Mouse (Mus musculus): ENCODE results near the gene Ebf1. TPM values are rescaled to one million over a fixed set of nuclear protein-coding genes. Genes with fewer than 3 reads are reported as not detected.

The Ebf1 gene
- total and polyA plus RNA-seq, 3 experiments = 0.04 TPM; not detected in 2

- Histone ChIP-seq H3K36me3 (ENCODE audit: control insufficient read depth in 1 of 2, insufficient read depth in 2 of 2, low read length in 2 of 2) (no peaks in the 10 kb centered on the region), H3K27ac (ENCODE audit: control insufficient read depth, low read depth, low read length) (no peak overlapping the region), H3K9me3 (replicated peaks; ENCODE audit: insufficient read depth, low read length) (no peaks in the 10 kb centered on the region), H3K4me3 (ENCODE audit: control insufficient read depth in 1 of 2, insufficient read depth in 1 of 2, low read depth in 2 of 2, low read length in 2 of 2) (no peak overlapping the region), H3K79me2 (ENCODE audit: control insufficient read depth, insufficient read depth, low read length, poor library complexity) (no peaks in the 10 kb centered on the region), H3K4me1 (ENCODE audit: control insufficient read depth in 1 of 2, insufficient read depth in 2 of 2, low read length in 2 of 2) (no peaks in the 10 kb centered on the region), H3K27me3 (ENCODE audit: control insufficient read depth in 1 of 2, insufficient read depth in 2 of 2, low read length in 2 of 2) (no peaks in the 10 kb centered on the region), H3K9ac (ENCODE audit: control insufficient read depth, low read depth, low read length, poor library complexity, severe bottlenecking) (no peak overlapping the region)
- DNase-seq (ENCODE audit: low read depth, low spot score) = no peak
- TF ChIP-seq EP300 (IDR thresholded peaks at IDR 0.05; ENCODE audit: low read depth in 1 of 2, low read length in 2 of 2) = no peak
- TF ChIP-seq MYB (IDR thresholded peaks at IDR 0.05; ENCODE audit: low read depth, low read length) = no peak
- TF ChIP-seq TAL1 (IDR thresholded peaks at IDR 0.05; ENCODE audit: low read length) = no peak
- TF ChIP-seq MAX (IDR thresholded peaks at IDR 0.05; ENCODE audit: low read length) = no peak
- no peak for TF ChIP-seq ZKSCAN1 (IDR thresholded peaks at IDR 0.05; ENCODE audit: low read depth, low read length)
- TF ChIP-seq HCFC1 (IDR thresholded peaks at IDR 0.05; ENCODE audit: low read depth, low read length) = no peak
- no peak for TF ChIP-seq MYC (IDR thresholded peaks at IDR 0.05; ENCODE audit: low read depth, low read length)
- TF ChIP-seq USF1 (IDR thresholded peaks at IDR 0.05; ENCODE audit: low read depth, low read length) = no peak
- TF ChIP-seq MAZ (IDR thresholded peaks at IDR 0.05; ENCODE audit: low read depth, low read length) = no peak
- no peak for TF ChIP-seq MAFK (IDR thresholded peaks at IDR 0.05; ENCODE audit: borderline replicate concordance, low read depth, low read length)
- TF ChIP-seq RAD21 (IDR thresholded peaks at IDR 0.05; ENCODE audit: low read depth, low read length) = no peak
- no peak for TF ChIP-seq USF2 (IDR thresholded peaks at IDR 0.05; ENCODE audit: borderline replicate concordance in 1 of 2, insufficient read depth in 1 of 2, low read depth in 1 of 2, low read length in 2 of 2)
- TF ChIP-seq KAT2A (conservative IDR thresholded peaks at IDR 0.05; ENCODE audit: low read depth, low read length) = no peak
- TF ChIP-seq POLR2AphosphoS5 (IDR thresholded peaks at IDR 0.05; ENCODE audit: borderline replicate concordance, low read depth, low read length) = no peak
- TF ChIP-seq ETS1 (IDR thresholded peaks at IDR 0.05; ENCODE audit: low read depth, low read length) = no peak
- no peak for TF ChIP-seq E2F4 (IDR thresholded peaks at IDR 0.05; ENCODE audit: borderline replicate concordance, low read depth, low read length)
- TF ChIP-seq ZNF384 (IDR thresholded peaks at IDR 0.05; ENCODE audit: low read depth, low read length) = no peak
- no peak for TF ChIP-seq NELFE (IDR thresholded peaks at IDR 0.05; ENCODE audit: low read depth, low read length)
- TF ChIP-seq ELF1 (IDR thresholded peaks at IDR 0.05; ENCODE audit: low read depth, low read length) = no peak
Measured at GRCm38 (mm10) chr11:44904121-44904520, 287.0 kb downstream of the Ebf1 start.

GRCm38 (mm10) chr11:44906456-44906855, 289.3 kb downstream of the Ebf1 start:
- H3K4me1 ChIP-seq (ENCODE audit: control insufficient read depth in 1 of 2, insufficient read depth in 2 of 2, low read length in 2 of 2) = no peaks in the 10 kb centered on the region
- TF ChIP-seq POLR2A (IDR thresholded peaks at IDR 0.05; ENCODE audit: control insufficient read depth in 1 of 2, insufficient read depth in 1 of 2, low read depth in 1 of 2, low read length in 2 of 2, poor library complexity in 1 of 2) (no peak), TBP (IDR thresholded peaks at IDR 0.05; ENCODE audit: low read depth, low read length) (no peak), GABPA (IDR thresholded peaks at IDR 0.05; ENCODE audit: low read depth, low read length) (no peak), E2F4 (IDR thresholded peaks at IDR 0.05; ENCODE audit: borderline replicate concordance, low read depth, low read length) (no peak), ELF1 (IDR thresholded peaks at IDR 0.05; ENCODE audit: low read depth, low read length) (no peak), MYC (IDR thresholded peaks at IDR 0.05; ENCODE audit: low read depth, low read length) (no peak), MYB (IDR thresholded peaks at IDR 0.05; ENCODE audit: low read depth, low read length) (no peak), RCOR1 (IDR thresholded peaks at IDR 0.05; ENCODE audit: low read depth, low read length) (no peak), USF2 (IDR thresholded peaks at IDR 0.05; ENCODE audit: borderline replicate concordance in 1 of 2, insufficient read depth in 1 of 2, low read depth in 1 of 2, low read length in 2 of 2) (no peak), POLR2AphosphoS2 (IDR thresholded peaks at IDR 0.05; ENCODE audit: low read length) (no peak), CTCF (IDR thresholded peaks at IDR 0.05 in 2 of 3, conservative IDR thresholded peaks at IDR 0.05 in 1 of 3; ENCODE audit: control insufficient read depth in 1 of 3, insufficient read depth in 1 of 3, low read depth in 2 of 3, low read length in 3 of 3, poor library complexity in 1 of 3, severe bottlenecking in 1 of 3) (no peak), TAL1 (IDR thresholded peaks at IDR 0.05; ENCODE audit: low read length) (no peak), USF1 (IDR thresholded peaks at IDR 0.05; ENCODE audit: low read depth, low read length) (no peak), CHD1 (IDR thresholded peaks at IDR 0.05; ENCODE audit: low read depth, low read length) (no peak), MAX (IDR thresholded peaks at IDR 0.05; ENCODE audit: low read length) (no peak)

More at GRCm38 (mm10) chr11:44906456-44906855, 289.3 kb downstream of the Ebf1 start:
- H3K4me3 ChIP-seq (ENCODE audit: control insufficient read depth in 1 of 2, insufficient read depth in 1 of 2, low read depth in 2 of 2, low read length in 2 of 2) = no peak overlapping the region
- H3K27me3 ChIP-seq (ENCODE audit: control insufficient read depth in 1 of 2, insufficient read depth in 2 of 2, low read length in 2 of 2) = no peaks in the 10 kb centered on the region
- H3K9me3 ChIP-seq (replicated peaks; ENCODE audit: insufficient read depth, low read length) = no peaks in the 10 kb centered on the region
- no peak overlapping the region for H3K27ac ChIP-seq (ENCODE audit: control insufficient read depth, low read depth, low read length)
- no peak overlapping the region for H3K9ac ChIP-seq (ENCODE audit: control insufficient read depth, low read depth, low read length, poor library complexity, severe bottlenecking)
- H3K36me3 ChIP-seq (ENCODE audit: control insufficient read depth in 1 of 2, insufficient read depth in 2 of 2, low read length in 2 of 2) = no peaks in the 10 kb centered on the region
- DNase-seq (ENCODE audit: low read depth, low spot score) = no peak
- H3K79me2 ChIP-seq (ENCODE audit: control insufficient read depth, insufficient read depth, low read length, poor library complexity) = no peaks in the 10 kb centered on the region

All from MEL (cell line).